Mouse (Mus musculus) ES-E14 (cell line): ENCODE measurements around the gene Slc27a1. TPM values are rescaled to one million over a fixed set of nuclear protein-coding genes. Genes with fewer than 3 reads are reported as not detected.
A peak's percentile ranks its signal among the peaks of the same experiment; 100 is the strongest.

ENCODE experiments used
- DNase-seq: peaks from one replicate; pipeline ENCODE4 v3.0.0-alpha.2; 2013; ENCODE audit warnings: low read depth, low spot score
- H3K27ac ChIP-seq: 2 replicates; pipeline ENCODE4 v1.5.1; 2012; ENCODE audit warnings: low read depth, mild to moderate bottlenecking, low read length, moderate library complexity, mixed read lengths; ENCODE audit not compliant: poor library complexity, insufficient read depth, severe bottlenecking
- H3K36me3 ChIP-seq: 2 replicates; pipeline ENCODE4 v1.6.1; 2012; ENCODE audit warnings: mild to moderate bottlenecking, low read length, moderate library complexity, mixed read lengths; ENCODE audit not compliant: control insufficient read depth, poor library complexity, insufficient read depth, severe bottlenecking
- H3K4me1 ChIP-seq, 2 experiments: fragments of 150-350 bp in 1 of 2; sonication (generic) in 1 of 2; 2 replicates each; pipeline ENCODE4 v1.6.1; 2012; ENCODE audit warnings: low read length in 2 of 2, mild to moderate bottlenecking in 1 of 2, mixed read lengths in 1 of 2; ENCODE audit not compliant: control insufficient read depth in 2 of 2, insufficient read depth in 2 of 2, poor library complexity in 1 of 2
- H3K4me3 ChIP-seq, 2 experiments: fragments of 150-350 bp in 1 of 2; sonication (generic) in 1 of 2; 2 replicates each; pipeline ENCODE4 v1.5.1; 2012; ENCODE audit warnings: low read length in 2 of 2, low read depth in 1 of 2, mild to moderate bottlenecking in 1 of 2, mixed read lengths in 1 of 2; ENCODE audit not compliant: insufficient read depth in 1 of 2, poor library complexity in 1 of 2, severe bottlenecking in 1 of 2
- H3K9ac ChIP-seq: 2 replicates; pipeline ENCODE4 v1.6.1; 2012; ENCODE audit warnings: low read depth, mild to moderate bottlenecking, low read length, mixed read lengths; ENCODE audit not compliant: poor library complexity, insufficient read depth, severe bottlenecking
- H3K9me3 ChIP-seq: fragments of 150-350 bp; sonication (generic); 2 replicates; pipeline ENCODE4 v1.6.1; 2012; ENCODE audit warnings: low read depth, mild to moderate bottlenecking, low read length; ENCODE audit not compliant: control insufficient read depth, insufficient read depth
- CHD2 ChIP-seq: IDR thresholded peaks from 2 replicates; pipeline ENCODE4 v1.6.1; 2014; ENCODE audit warnings: mild to moderate bottlenecking, low read depth, low read length, inconsistent platforms
- HCFC1 ChIP-seq: IDR thresholded peaks from 2 replicates; pipeline ENCODE4 v1.6.1; 2012; ENCODE audit warnings: low read length, inconsistent platforms, borderline replicate concordance; ENCODE audit not compliant: insufficient read depth
- MAFK ChIP-seq: IDR thresholded peaks from 2 replicates; pipeline ENCODE4 v1.6.1; 2014; ENCODE audit warnings: mild to moderate bottlenecking, low read depth, low read length, inconsistent platforms; ENCODE audit not compliant: insufficient read depth
- ZC3H11A ChIP-seq: IDR thresholded peaks from 2 replicates; pipeline ENCODE4 v1.6.1; 2012; ENCODE audit warnings: low read depth, mild to moderate bottlenecking, inconsistent platforms, low read length, borderline replicate concordance
- ZNF384 ChIP-seq: IDR thresholded peaks from 2 replicates; pipeline ENCODE4 v1.6.1; 2012; ENCODE audit warnings: low read depth, low read length, inconsistent platforms
- in situ Hi-C, 2 experiments: fragments of 600-800 bp; cut with MboI; formaldehyde crosslinking; loops; one replicate each; pipeline ENCODE4 v1.15.1; 2025; ENCODE audit warnings: low sequenced_read_pairs in 2 of 2, inconsistent platforms in 1 of 2; ENCODE audit not compliant: unreplicated experiment in 2 of 2
- total RNA-seq: library from RNA; depleted of rRNA; stranded (reverse); fragments of 300-350 nt; gene quantifications from 2 replicates; pipeline ENCODE4 v1.2.3, GENCODE M21; 2012

The Slc27a1 gene
- total RNA-seq, 1 experiment: 24.5 TPM

DNA sequence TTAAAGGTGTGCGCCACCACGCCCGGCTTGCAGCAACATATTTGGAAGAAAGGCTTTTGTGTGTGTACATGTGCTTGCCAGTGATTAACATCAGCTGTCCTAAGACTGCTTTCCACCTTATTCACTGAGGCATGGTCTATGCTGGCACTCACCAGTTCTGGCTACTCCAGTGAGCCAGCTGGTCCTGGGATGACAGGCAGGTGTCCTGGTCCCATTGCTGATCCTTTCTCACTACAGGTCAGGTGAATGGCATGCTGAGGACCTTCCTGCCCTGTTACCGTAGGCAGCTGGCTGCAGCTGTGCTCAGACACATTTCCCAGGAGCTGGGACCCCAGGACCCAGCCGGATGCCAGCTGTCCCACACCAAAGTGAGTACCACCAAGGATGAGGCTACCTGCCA lies 30.2 kb downstream of the Slc27a1 start:
- peaks cover 5% of the 10 kb centered on the region; the same call in 1 of the 2 replicates for H3K36me3 ChIP-seq
- no peak for DNase-seq
- TF ChIP-seq ZNF384 (no peak), ZC3H11A (no peak), CHD2 (no peak), MAFK (no peak), HCFC1 (no peak)
- H3K9ac ChIP-seq: no peak overlapping the region
- H3K4me1 ChIP-seq: peaks cover 0 to 5% of the 10 kb centered on the region in 2 experiments; a peak in 1 of 4 replicates
- no peak overlapping the region for H3K4me3 ChIP-seq
- H3K27ac ChIP-seq: no peak overlapping the region
- no peaks in the 10 kb centered on the region for H3K9me3 ChIP-seq
- in situ Hi-C loops: no loop called here

DNA sequence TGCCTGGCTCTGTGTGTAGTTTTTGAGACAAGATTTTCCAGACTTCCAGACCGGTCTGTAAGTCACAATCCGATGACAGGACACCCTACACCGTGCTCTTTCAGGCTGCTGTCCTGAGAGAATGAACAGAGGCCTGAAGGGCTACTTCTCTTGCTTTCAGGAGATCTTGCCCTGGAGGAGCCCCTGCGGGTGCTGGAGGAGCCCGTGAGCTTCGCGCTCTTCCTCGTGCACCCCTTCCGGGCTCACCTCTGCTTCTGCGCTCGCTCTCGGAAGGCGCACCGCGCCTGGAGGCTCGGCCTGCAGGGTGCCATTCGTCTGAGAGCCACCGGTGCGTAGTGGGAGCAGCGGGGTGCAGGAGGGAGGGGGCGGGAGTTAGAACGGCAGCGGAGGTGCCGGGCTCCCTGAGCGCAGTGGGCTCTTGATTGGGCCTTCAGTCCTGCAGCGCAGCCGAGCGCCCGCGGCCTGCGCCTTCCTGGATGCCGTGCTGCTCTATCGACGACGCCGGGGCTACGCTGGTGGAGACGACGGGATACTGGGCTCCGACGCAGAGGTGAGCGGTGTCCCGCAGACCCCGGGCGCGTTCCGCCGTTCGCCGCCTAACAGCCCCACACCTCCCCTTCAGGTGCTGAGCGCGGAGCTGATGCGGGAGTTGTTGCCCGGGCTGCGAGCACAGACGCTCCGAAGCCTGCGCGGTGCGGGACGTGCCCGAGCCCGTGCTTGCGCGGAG lies 33.4 kb downstream of the Slc27a1 start:
- in situ Hi-C loops: no loop called here

DNA sequence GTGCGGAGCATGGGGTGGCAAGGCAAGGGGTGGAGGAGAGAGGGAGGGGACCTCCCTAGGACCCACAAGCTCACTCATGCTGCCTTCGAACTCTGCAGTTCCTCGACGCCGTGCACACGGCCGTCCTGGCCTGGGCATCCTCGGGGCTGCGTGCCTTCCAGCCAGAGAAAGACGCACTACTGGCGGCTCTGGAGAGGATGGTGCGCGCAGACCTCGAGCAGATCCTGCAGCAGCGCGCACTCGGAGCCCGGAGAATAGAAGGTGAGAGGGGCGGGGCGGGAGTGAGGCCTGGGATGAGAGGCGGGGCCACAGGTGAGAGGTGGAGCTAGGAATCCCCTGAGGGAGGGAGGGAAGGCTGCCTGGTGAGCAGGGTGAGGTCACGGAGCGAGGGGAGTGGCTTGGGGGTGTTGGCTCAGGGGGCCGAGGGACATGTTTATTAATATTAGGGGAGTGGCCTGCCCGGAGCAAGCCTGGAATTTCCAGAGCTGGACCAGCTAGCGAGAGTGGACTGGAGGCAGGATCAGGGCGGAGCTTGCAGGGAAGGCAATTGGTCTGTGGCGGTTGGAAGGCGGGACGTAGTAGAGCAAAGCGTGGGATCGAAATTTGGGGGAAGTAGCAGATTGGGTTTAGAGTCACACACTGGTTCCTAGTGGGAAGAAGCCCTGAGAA lies 34.1 kb downstream of the Slc27a1 start:
- TF ChIP-seq ZNF384 (no peak), MAFK (no peak), CHD2 (no peak), HCFC1 (no peak), ZC3H11A (no peak)
- peak overlapping the region; percentile 70 to 73 for H3K4me3 ChIP-seq
- H3K4me1 ChIP-seq: 0 out of 4 replicates have a peak, but pooled peaks cover 0 to 3% of the 10 kb centered on the region in 2 experiments
- DNase-seq: peak; percentile 87
- in situ Hi-C loops: no loop called here
- no peak overlapping the region for H3K27ac ChIP-seq
- no peaks in the 10 kb centered on the region for H3K9me3 ChIP-seq
- peak overlapping the region; percentile 57 for H3K9ac ChIP-seq
- H3K36me3 ChIP-seq: peaks cover 5% of the 10 kb centered on the region; the same call in 1 of the 2 replicates

More for the DNA sequence above, 33.4 kb downstream of the Slc27a1 start:
- H3K27ac ChIP-seq: no peak overlapping the region; the same call in 1 of the 2 replicates
- peak overlapping the region; percentile 57 for H3K9ac ChIP-seq
- no peak for DNase-seq
- H3K9me3 ChIP-seq: no peaks in the 10 kb centered on the region
- 0 out of 4 replicates have a peak, but pooled peaks cover 0 to 3% of the 10 kb centered on the region in 2 experiments for H3K4me1 ChIP-seq
- H3K4me3 ChIP-seq: peak overlapping the region; percentile 70 to 73
- peaks cover 5% of the 10 kb centered on the region; the same call in 1 of the 2 replicates for H3K36me3 ChIP-seq
- no peak for TF ChIP-seq HCFC1
- TF ChIP-seq CHD2: no peak
- TF ChIP-seq MAFK: no peak
- no peak for TF ChIP-seq ZC3H11A
- no peak for TF ChIP-seq ZNF384

DNA sequence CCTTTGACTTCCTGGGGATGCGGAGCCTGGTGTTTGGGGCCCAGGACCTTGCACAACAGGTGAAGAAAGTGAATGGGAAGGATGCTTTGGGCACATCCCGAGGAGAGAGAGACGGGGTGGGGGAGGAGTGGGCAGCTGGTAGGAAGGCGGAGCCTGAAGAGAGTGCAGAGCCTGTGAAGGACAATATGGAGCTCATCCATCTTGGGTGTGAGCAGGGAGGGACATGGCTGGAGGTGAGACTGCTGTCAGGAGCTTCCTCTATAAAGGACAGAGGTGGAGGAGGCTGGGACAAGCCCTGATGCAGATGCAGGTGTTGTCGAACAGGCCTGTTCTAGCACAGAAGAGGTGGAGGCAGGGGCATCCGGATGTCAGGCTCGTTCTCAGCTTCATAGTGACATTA lies 35.3 kb downstream of the Slc27a1 start:
- H3K4me3 ChIP-seq: no peak overlapping the region
- DNase-seq: no peak
- no peaks in the 10 kb centered on the region for H3K9me3 ChIP-seq
- H3K9ac ChIP-seq: no peak overlapping the region
- 0 out of 4 replicates have a peak, but pooled peaks cover 0 to 3% of the 10 kb centered on the region in 2 experiments for H3K4me1 ChIP-seq
- H3K27ac ChIP-seq: no peak overlapping the region
- in situ Hi-C loops: no loop called here
- peaks cover 5% of the 10 kb centered on the region; the same call in 1 of the 2 replicates for H3K36me3 ChIP-seq
- TF ChIP-seq MAFK (no peak), ZC3H11A (no peak), ZNF384 (no peak), HCFC1 (no peak), CHD2 (no peak)
